Mouse (Mus musculus) cerebellum, adult 11-12 months (tissue): Measurements from ENCODE around the gene Grin2d.
"Not testable (repeated sequence)": the region's sequence is repeated elsewhere in the genome, so short reads cannot be mapped to it uniquely, and the experiment has no call there.

Experiments
- DNase-seq: peaks from one replicate; pipeline ENCODE4 v3.0.0; 2022

Grin2d gene

DNA sequence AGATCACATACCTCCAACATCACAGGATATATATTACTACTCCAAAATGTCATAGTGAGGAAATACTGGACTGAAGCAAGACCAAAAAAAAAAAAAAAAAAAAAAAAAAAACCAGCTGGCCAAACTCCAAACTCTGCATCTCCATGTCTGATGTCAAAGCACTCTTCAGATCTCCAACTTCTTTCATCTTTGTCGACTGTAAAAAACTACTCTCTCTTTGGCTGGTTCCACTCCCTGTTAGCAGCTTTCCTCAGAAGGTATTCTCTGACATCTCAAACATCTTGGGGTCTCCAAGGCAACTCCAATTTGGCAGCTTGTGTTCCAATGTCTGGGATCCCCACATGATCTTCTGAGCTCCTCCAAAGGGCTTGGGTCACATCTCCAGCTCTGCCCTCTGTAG is at the start of gene Grin2d:
TSS of gene Grin2d (minus strand) at position 101 of the 400 bp plus-strand sequence.
- not testable (repeated sequence) for DNase-seq

DNA sequence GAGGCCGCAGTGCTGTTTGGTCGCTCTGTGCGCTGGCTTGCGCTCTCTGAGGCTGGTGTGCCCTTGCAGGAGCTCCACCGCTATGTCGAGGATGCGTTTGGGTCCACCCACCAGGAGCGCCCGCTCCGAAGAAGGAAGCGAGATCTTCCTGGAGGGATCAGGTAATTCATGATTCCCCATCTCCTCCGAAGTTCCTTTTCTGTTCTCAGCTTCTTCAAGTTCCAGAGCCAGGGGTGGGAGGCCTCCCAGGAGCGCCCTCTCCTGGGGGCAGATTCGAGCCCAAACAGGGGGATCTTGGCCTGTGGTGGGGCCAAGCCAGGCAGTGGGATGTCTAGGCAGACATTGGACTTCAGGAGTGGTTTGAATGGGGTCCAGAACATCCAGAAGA is 46.2 kb upstream of the Grin2d start:
- DNase-seq: no peak

DNA sequence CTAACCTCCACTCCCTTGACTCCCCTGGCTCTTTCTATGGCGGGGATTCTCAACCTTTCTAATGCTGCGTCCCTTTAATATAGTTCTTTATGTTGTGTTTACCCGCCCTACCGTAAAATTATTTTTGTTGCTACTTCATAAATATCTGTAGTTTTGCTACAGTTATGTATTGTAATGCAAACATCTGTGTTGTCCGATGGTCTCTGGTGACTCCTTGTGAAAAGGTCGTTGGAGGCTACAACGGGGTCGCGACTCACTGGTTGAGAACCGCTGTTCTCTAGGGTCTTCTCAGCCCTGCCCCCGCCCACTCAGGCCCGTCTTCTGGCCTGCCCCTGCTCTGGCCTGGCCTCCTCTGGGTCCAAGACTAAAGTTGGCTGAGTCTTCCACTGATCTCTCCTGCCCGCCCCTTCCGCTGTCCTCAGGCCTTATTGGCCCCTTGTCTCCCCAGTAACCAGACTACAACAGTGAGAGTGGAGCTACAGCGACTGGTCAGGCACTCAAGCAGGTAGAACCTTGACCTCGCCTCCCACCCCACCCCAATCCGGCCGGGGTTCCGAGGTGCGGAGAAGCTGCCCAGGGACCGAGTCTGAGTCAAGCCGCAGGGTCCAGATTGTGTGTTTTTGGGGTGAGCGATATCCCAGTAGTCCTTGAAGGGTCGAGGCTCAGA is 45.7 kb upstream of the Grin2d start, which contains the start of gene Ccdc114:
TSS of gene Ccdc114 (plus strand) at position 311 of the 667 bp plus-strand sequence.
- DNase-seq: no peak

GRCm38 (mm10) chr7:45922928-45923761 is 45.0 kb upstream of the Grin2d start:
- peak; percentile 86 for DNase-seq

DNA sequence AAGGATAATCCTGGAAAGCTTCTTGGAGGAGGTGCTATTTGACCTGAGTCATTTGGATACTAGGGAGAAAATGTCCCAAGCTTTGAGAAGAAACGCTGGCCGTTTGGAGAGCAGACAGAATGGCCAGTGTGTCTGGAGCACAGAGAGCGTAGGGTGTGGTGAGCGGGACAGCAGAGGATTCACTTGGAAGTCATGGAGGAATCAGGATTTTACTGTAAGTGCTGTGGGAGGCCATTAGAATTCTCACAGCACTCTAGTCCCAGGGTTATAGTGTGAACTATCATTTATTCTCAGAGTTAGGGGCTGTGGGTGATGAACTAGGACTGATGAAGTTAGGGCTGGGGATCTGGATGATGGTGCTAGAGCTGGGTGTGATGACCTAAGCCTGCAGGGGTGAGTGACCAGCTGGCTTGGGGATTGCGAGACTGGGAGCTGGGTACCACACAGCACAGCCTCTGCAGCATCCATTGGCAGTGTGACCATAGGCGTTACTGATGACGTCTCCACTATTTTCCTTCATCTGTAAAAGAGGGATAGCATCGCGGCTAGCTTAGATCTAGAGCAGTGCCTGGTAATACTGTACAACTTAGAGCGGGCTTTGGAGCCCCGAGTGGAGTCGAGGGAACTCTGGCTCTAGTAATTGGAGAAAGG is 43.9 kb upstream of the Grin2d start:
- DNase-seq: no peak

GRCm38 (mm10) chr7:45921242-45921621 is 43.1 kb upstream of the Grin2d start, which contains the start of gene Emp3:
TSS of gene Emp3 (minus strand) at chr7:45921404.
- no peak for DNase-seq

GRCm38 (mm10) chr7:45920583-45921241 is 42.5 kb upstream of the Grin2d start:
- DNase-seq: no peak

DNA sequence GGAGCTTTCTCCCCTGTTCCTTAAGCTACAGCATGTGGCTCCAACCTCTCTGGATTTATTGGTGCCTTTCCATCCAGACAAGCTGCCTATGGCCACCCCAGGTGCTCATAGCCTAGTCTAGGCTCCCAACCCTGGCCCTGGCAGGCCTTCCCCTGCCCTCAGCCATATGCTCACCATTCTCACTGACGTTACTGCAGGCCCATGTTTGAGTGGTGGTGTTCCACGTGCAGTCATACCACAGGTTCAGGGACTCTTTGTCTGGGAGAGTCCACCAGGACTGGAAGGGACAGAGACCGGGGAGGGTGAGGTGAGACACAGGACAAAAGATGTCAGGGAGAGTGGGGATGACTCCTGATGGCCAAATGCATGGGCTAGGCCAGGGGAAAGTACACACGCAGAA is 41.6 kb upstream of the Grin2d start:
- DNase-seq: no peak

DNA sequence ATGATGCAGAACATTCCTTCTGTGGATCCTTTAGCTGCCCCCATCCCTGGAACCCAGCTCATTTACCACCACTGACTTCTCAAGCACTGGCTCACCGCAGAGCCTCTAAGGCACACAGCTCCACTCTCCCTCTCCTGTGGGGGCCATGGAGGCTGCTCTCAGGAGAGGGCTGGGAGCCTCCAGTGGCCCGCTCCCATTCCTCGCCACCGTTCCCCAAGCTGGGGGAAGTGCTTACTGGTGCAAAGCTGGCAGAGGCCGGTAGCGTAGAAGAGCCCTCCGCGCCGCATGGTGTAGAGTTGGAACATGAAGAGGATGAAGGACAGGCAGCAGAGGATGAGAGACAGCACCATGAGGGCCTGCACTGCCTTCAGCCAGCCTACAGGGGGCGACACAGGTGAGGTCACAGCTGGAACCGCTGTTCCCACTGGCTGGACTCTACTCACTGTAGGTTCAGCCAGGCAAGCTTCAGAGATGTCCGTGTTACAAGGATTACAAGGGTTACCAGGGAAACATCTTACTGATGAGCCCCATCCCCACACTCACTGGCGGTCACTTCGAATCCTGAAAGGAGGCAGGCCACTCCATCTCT is 41.0 kb upstream of the Grin2d start:
- DNase-seq: no peak

GRCm38 (mm10) chr7:45917926-45918325 is 39.7 kb upstream of the Grin2d start:
- DNase-seq: no peak

DNA sequence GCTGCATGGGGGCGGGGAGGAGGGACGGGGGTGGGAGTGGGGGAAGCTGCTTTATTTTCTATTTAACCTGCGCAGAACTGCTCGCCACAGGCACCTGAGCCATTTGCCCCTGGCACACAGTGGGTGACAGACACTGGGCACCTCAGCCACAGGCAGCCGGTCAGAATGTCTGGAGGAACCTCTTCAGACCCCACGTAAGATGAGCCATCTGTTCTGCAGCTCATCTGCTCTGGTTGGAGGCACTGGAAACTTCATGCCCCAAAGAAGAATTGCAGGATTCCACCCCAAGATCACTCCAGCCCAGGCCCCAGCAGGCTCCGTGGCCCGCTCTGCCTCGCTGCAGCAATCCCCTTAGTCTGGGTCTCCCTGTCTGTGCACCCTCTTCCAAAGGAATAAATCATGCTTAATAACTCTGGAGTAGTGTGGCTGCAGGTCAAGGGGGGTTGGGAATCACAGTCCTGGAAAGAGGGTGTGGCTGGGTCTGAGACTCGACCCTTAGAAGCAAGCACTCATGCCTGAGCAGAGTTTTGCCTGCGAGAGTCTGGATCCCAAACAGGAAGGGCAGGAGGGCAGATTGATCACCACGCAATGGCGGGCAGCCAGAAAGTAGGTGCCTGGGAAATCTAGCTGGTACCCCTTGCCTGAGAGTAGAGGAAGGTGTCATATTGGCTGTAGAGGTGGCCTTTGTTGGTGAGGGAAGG is 39.0 kb upstream of the Grin2d start:
- DNase-seq: no peak

DNA sequence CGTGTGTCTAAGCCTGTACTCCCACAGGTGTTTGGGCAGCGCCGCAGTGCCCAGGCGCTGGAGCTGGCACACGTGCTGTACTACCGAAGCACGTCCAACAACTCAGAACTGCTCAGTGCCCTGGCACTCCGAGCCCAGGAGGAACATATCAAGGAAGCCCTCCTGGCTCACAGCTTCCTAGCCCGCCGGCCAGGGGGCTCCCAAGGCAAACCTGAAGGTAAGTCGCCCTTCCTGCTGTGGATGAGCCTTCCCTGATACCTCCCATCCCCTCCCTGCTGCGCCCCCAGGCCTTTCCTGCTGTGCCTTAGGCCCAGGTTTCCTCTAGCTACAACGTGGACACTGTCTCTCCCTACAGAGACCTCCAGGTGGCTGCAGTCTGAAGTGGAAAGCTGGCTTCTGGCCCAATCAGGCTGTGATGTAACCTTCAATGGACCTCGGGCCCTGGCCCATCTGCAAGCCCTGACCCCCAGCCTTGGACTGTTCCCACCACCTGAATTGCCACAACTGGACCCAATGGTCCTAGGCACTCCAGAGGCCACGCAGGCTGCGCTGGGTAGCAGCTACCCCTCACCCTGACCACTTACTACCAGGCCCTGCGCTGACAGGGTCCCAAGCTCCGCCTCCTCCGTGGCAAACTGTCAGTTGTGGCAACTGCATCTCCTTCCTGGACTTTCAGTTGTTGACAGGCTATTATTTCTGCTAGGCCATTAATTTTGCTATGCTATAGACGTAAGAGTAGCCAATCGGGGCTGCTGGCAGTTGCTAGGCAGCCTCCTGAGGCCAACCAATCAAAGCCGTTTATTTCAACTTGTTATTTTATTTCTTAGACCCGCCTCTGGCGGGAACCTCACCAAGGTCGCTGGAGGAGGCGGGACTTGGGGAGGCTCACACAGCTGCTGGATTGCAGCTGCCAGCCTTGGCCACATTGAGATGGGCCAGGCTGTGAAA is 38.2 kb upstream of the Grin2d start:
- DNase-seq: no peak

DNA sequence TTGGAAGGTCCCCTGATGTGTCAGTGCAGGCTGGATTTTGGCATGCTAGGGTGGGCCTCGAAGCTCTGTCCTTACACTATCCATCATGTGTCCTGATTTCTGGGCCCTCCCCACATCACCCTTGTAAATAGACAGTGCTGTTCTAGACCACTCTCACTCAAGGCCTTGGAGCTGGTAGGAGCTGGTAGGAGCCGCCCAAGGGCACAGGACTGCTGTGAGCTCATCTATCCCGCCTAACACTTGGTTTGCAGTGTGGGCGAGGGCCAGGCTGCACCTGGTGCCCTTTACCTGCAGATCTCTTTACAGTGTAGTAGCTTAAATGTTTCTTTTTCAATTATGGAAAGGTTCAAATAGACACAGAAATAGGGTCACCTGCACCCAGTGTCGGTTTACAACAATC is 36.8 kb upstream of the Grin2d start:
- no peak for DNase-seq

DNA sequence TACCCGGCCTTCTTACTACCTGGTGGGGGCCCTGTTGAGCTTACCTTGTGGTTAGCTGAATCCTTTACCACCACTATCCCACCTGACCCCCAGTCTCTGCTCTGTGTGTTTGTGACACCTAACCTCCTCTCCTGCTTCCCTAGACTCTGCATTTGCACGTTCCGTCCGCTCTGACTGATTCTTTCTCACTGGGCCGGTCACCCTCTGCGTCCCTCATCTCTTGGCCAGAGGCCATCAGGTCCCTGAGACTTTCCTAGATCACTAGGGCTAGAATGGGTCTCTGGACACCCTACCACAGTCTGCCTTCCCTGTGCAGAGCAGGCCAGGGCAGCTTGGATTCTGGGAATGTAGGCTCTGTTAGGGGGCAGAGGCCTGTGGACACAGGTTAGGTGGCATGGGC is 35.9 kb upstream of the Grin2d start:
- DNase-seq: no peak

DNA sequence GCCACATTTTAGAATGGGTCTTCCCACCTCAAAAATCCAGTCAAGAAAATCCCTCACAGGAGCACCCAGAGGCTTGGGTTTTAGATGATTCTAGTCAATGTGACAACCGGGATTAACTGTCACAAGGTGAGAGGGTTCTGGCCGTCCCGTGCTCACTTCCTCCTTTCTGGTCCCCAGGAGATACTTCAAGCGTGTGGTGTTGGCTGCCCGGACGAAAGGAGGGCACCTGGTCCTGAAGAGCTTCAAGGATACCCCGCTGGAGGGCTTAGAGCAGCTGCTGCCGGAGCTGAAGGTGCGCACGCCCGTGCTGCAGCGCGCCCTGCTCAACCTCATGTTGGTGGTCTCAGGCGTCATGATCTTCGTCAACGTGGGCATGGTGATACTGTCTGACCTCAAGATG is 31.0 kb upstream of the Grin2d start:
- DNase-seq: no peak

DNA sequence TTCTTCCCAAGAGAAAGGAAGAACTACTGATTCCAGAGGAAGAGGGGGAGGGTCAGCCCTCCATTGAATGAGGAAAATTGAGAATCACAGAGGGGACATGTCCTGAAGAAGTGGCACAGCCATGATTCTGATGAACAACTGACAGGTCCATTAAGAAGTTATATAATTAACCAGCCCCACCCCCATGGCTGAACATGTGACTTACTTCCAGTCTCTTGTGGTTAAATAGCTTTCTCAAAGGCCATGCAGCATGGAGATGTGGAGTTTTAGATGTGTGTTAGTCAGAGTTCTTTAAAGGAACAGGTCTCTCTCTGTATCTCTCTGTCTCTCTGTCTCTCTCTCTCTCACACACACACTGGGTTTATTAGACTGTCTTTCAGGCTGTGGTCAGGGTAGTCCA is 30.2 kb upstream of the Grin2d start:
- DNase-seq: no peak

DNA sequence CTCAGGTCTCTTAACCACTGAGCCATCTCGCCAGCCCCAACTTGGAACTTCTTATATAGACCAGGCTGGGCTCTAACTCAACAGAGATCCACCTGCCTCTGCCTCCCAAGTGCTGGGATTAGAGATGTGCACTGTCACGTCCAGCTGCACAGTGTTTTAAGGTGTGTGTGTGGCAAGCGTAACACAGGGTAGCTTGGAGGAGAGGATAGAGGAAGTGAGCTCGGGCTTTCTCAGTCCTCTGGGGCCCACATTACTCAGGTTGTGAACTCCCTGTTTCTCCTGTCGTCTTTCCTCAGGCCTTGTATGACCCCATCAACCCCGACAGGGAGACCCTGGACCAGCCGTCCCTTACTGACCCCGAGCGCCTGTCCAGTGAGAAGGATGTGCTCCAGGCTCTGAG is 28.4 kb upstream of the Grin2d start:
- no peak for DNase-seq

- DNase-seq: no peak
These were observed 24.4 kb upstream of the Grin2d start for GRCm38 (mm10) chr7:45902481-45903002.

DNA sequence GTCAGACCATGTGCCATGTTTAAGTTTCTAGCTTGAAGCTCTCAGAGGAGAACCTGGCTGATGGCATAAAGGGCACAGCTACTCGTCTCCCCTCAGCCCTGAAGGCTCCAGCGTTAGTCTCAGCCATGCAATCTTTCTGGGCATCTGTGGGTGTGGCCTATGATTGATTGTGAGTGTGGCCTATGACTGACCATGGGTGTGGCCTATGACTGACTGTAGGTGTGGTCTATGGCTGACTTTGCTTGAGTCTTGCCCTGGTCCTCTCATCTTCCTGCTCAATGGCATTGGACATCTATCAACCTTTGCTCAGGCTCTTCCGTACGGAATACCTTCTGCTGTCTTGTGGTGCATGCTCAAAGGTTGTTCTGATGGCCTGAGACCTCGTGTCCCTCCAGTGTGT is 23.4 kb upstream of the Grin2d start:
- no peak for DNase-seq

DNA sequence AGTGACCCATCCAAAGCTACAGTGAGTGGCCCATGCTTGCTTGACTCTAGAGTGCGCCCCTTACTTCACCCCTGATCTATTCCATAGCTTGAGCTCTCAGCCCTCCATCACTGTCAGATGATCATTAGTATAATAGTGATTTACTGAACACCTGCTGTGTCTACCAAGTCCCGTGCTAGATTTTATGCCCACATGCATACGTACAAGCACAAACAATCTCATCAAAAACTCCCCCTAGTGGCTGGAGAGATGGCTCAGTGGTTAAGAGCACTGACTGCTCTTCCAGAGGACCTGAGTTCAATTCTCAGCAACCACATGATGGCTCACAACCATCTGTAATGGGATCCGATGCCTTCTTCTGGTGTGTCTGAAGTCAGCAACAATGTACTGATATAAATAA is 19.9 kb upstream of the Grin2d start:
- DNase-seq: peak; percentile 36

DNA sequence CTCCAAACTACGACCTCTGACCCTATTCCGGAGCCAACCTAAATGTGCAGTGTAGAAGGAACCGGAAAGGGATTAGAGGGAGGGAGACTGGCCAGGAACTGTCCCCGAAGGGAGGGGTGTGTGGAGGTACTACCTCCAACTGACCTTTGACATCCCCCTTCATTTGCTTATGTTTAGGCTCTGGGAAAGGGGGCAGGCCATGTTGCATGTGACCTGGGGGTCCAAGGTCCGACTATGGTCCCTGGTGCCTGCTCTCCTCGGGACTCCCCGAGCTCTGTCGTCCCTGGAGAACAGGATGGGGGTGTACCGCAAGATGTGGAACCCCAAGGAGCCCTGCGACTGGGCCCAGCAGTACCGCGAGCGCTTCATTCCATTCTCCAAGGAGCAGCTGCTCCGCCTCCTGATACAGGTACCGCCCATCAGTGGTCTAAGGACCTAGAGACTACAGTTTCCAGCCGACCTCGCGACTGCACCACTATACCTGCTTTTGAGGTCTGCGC is 19.1 kb upstream of the Grin2d start:
- no peak for DNase-seq
